Mouse (Mus musculus): ENCODE measurements around the gene Dck. TPM values are rescaled to one million over a fixed set of nuclear protein-coding genes. Genes with fewer than 3 reads are reported as not detected.

The Dck gene
- total RNA-seq, 1 experiment from 2014 or later: 157 TPM

Other genes starting within 250 kb of the Dck start
- gene Jchain, start 237.1 kb upstream of the Dck start, total RNA-seq (2017): 6.8 and 8.2 TPM in 2 replicates
- 56.3 and 59.2 TPM in 2 replicates for gene Utp3, start 210.5 kb upstream of the Dck start, total RNA-seq (2017)
- gene Rufy3, start 200.0 kb upstream of the Dck start, total RNA-seq (2017): 17.1 and 22.7 TPM in 2 replicates
- gene Grsf1, start 88.8 kb upstream of the Dck start, total RNA-seq (2017): 49.4 and 70.2 TPM in 2 replicates
- 16.4 and 16.7 TPM in 2 replicates for gene Mob1b, start 44.1 kb upstream of the Dck start, total RNA-seq (2017)
- gene Slc4a4, start 121.8 kb downstream of the Dck start, total RNA-seq (2017): 0.23 TPM in 1 of 2 replicates, not detected in the other

All from neutrophil, adult 5-6 weeks (primary cell).